Mouse (Mus musculus) spleen, adult 2 months (tissue): ENCODE results near the gene Tlr3. TPM values are rescaled to one million over a fixed set of nuclear protein-coding genes. Genes with fewer than 3 reads are reported as not detected.
A peak's percentile ranks its signal among the peaks of the same experiment; 100 is the strongest.

Experiments used
- DNase-seq, 2 experiments: peaks; one replicate each; pipeline versions ENCODE4 v3.0.0 to v3.0.0-alpha.2; 2012 to 2021; ENCODE audit warnings: low spot score in 2 of 2, low read depth in 1 of 2
- H3K27ac ChIP-seq: fragments of 200-500 bp; 2 replicates; pipeline ENCODE4 v1.5.1; 2012; ENCODE audit warnings: low read length, inconsistent platforms; ENCODE audit not compliant: insufficient read depth
- H3K27me3 ChIP-seq: fragments of 200-500 bp; 2 replicates; pipeline ENCODE4 v1.6.1; 2012; ENCODE audit warnings: mild to moderate bottlenecking, moderate library complexity, low read length, inconsistent platforms; ENCODE audit not compliant: control insufficient read depth, insufficient read depth
- H3K36me3 ChIP-seq: fragments of 200-500 bp; 2 replicates; pipeline ENCODE4 v1.6.1; 2012; ENCODE audit warnings: mild to moderate bottlenecking, low read length, inconsistent platforms; ENCODE audit not compliant: control insufficient read depth, insufficient read depth
- H3K4me1 ChIP-seq: fragments of 200-500 bp; 2 replicates; pipeline ENCODE4 v1.6.1; 2011; ENCODE audit warnings: inconsistent platforms; ENCODE audit not compliant: control insufficient read depth, insufficient read depth, insufficient read length
- H3K4me3 ChIP-seq: fragments of 200-500 bp; 2 replicates; pipeline ENCODE4 v1.5.1; 2011; ENCODE audit warnings: mild to moderate bottlenecking, inconsistent platforms; ENCODE audit not compliant: insufficient read depth, insufficient read length; ENCODE audit errors: extremely low read depth
- CTCF ChIP-seq: fragments of 200-500 bp; IDR thresholded peaks from 2 replicates; pipeline ENCODE4 v1.5.1; 2011; ENCODE audit warnings: mild to moderate bottlenecking, inconsistent platforms; ENCODE audit not compliant: insufficient read depth, insufficient read length, insufficient replicate concordance; ENCODE audit errors: extremely low read depth
- POLR2A ChIP-seq: fragments of 200-500 bp; IDR thresholded peaks from 2 replicates; pipeline ENCODE4 v1.6.1; 2011; ENCODE audit warnings: low read depth, low read length, inconsistent platforms
- WGBS: fragments of 180-500 bp; shearing (Covaris S2); methylation state at CpG from one replicate; pipeline ENCODE4 v1.1.7; 2018; 5-methylcytosine and 5-hydroxymethylcytosine counted together
- polyA plus RNA-seq: library from polyadenylated mRNA; depleted of rRNA; stranded (reverse); fragments of >200 nt; gene quantifications from 2 replicates; pipeline ENCODE4 v1.2.3, GENCODE M21; 2012

Tlr3 gene
- polyA plus RNA-seq, 1 experiment: 2.1 TPM

DNA sequence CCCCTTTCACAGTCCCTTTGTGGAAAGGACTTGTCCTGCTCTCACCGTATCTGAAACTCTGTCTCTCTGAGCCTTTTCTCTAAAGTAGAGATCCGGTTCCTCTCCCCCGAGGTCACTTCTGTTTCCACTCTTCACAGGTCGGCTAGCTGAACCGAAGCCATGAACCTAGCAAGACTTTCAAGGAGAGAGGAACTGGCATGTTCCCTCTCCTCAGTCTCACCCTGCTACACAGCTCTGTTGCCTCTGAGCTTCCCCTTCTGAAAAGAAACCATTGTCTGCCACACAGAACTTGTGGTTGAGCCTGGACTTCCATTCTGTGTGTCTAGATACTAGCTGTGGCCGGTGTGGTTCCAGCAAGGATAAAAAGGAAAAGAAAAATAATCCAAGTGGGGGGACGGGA, 4.1 kb upstream of the Tlr3 start:
- 7% methylated on average over 7 of the region's 7 CpGs for WGBS
- peak overlapping the region; percentile 47; the same call in 1 of the 2 replicates for H3K27ac ChIP-seq
- H3K4me3 ChIP-seq: no peak overlapping the region

DNA sequence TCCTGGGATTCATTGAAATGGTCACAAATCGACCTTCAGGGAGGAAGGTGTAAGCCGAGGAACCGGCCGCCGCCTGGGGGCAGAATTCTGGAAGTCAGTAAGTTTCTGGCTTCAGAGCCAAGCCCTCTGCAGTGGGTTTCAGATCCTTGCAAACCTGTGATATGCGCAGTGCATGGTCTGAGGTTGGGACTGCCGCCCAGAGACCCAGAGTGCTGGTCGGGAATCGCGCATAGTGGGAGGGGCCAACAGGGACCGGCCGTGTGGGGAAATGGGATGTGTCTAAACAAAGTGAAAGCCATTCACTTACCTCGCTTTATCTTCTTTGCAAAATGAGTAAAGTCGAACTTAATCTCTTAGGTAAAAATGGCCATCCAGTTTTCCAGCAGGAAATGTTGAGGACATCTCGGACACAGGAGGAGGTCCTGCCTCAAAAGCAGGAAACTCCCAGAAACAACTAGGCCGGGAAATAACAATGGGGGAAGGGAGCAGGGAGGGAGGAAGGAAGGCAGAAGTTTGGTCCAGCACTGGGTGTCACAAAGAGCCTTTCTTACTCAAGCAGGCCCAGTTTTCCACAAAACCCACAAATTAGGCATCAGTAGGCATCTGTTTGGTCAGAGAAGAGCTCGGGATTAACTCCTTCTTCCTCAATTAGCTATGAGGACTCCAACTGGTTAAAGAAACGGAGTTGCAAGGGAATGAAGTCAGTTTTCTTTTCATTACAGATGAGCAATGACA, 567 bp downstream of the Tlr3 start:
- H3K27me3 ChIP-seq: no peaks in the 10 kb centered on the region
- H3K4me1 ChIP-seq: peaks cover 2% of the 10 kb centered on the region
- peak overlapping the region; percentile 76 for H3K4me3 ChIP-seq
- 12% methylated on average over 18 of the region's 18 CpGs for WGBS
- H3K27ac ChIP-seq: peak overlapping the region; percentile 69
- TF ChIP-seq POLR2A (no peak), CTCF (no peak)
- no peaks in the 10 kb centered on the region for H3K36me3 ChIP-seq
- DNase-seq: peak; percentile 15 to 35

More for the DNA sequence above, 4.1 kb upstream of the Tlr3 start:
- no peak for TF ChIP-seq POLR2A
- no peak for TF ChIP-seq CTCF
- Histone ChIP-seq H3K36me3 (no peaks in the 10 kb centered on the region), H3K4me1 (no peaks in the 10 kb centered on the region; the same call in 1 of the 2 replicates), H3K27me3 (no peaks in the 10 kb centered on the region)
- peak in 1 of 2 experiments; percentile 40 for DNase-seq

DNA sequence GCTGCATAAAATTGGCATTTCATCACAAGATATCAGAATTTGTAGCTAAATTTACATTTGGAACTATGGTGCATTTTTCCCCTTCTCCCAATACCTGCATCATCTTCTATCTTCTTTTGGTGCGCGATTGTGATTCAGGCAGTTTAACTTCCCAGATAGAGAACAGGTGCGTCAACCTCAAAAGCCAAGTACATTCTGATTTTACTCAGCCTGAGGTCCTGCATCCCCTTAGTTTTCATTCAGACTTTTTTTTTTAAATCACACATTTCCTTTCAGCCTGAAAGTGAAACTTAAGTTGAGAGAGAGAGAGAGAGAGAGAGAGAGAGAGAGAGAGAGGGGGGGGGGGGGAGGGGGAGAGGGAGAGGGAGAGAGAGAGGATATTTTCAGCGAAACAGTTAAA, 1.2 kb downstream of the Tlr3 start:
- peak overlapping the region; percentile 76 for H3K4me3 ChIP-seq
- no peak for TF ChIP-seq CTCF
- no peak for TF ChIP-seq POLR2A
- no peaks in the 10 kb centered on the region for H3K27me3 ChIP-seq
- H3K36me3 ChIP-seq: no peaks in the 10 kb centered on the region
- peaks cover 2% of the 10 kb centered on the region for H3K4me1 ChIP-seq
- WGBS: 15% methylated on average over 4 of the region's 4 CpGs
- DNase-seq: no peak
- no peak overlapping the region for H3K27ac ChIP-seq

DNA sequence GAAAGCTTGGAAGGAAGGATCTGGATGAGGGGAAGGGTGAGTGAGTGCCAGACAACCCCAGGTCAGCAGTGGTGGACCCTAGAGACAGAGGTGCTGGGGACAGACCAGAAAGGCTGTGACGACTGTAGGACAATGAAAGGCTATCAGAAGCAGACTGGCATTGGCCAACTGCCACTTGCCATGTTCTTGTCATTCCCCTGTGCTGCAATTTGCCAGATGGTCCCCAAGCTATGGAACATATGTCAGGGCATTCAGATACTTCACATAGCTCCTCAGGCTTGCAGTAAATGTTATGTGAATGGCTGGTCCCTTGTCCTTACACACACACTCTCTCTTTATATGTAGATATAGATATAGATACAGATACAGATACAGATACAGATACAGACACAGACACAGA, 27.6 kb downstream of the Tlr3 start:
- 65% methylated on average over 1 of the region's 1 CpGs for WGBS
- Histone ChIP-seq H3K4me1 (no peaks in the 10 kb centered on the region), H3K27ac (no peak overlapping the region), H3K27me3 (peaks cover 2% of the 10 kb centered on the region), H3K4me3 (no peak overlapping the region), H3K36me3 (no peaks in the 10 kb centered on the region)
- TF ChIP-seq POLR2A: no peak
- no peak for TF ChIP-seq CTCF
- no peak for DNase-seq

DNA sequence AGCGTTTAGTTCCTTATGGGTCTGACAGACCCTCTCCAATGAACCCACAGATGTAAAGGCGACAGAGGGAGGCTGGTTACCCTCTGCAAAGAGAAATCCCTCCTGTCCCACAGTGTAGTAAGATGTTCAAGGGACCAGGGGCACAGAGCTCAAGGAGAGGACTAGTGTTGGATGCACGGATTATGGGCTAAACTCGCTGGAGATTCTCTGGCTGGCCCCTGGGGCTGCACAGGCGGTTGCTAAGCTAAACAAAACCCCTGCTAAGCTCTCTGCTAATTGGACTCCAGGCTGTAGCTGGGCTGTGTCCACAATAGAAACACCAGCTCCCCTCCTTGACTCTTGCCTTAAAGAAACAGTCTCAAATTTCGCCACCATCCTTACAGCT, 28.9 kb downstream of the Tlr3 start, which contains the start of gene Fam149a:
Fam149a (minus strand) TSS at position 329 of the 385 bp plus-strand sequence.
- H3K27me3 ChIP-seq: peaks cover 2% of the 10 kb centered on the region
- H3K4me1 ChIP-seq: no peaks in the 10 kb centered on the region
- 24% methylated on average over 6 of the region's 6 CpGs for WGBS
- H3K27ac ChIP-seq: no peak within 1 kb of the TSS
- no peak within 1 kb of the TSS for H3K4me3 ChIP-seq
- H3K36me3 ChIP-seq: no peaks in the 10 kb centered on the region
- TF ChIP-seq CTCF (no peak), POLR2A (no peak)
- DNase-seq: no peak

DNA sequence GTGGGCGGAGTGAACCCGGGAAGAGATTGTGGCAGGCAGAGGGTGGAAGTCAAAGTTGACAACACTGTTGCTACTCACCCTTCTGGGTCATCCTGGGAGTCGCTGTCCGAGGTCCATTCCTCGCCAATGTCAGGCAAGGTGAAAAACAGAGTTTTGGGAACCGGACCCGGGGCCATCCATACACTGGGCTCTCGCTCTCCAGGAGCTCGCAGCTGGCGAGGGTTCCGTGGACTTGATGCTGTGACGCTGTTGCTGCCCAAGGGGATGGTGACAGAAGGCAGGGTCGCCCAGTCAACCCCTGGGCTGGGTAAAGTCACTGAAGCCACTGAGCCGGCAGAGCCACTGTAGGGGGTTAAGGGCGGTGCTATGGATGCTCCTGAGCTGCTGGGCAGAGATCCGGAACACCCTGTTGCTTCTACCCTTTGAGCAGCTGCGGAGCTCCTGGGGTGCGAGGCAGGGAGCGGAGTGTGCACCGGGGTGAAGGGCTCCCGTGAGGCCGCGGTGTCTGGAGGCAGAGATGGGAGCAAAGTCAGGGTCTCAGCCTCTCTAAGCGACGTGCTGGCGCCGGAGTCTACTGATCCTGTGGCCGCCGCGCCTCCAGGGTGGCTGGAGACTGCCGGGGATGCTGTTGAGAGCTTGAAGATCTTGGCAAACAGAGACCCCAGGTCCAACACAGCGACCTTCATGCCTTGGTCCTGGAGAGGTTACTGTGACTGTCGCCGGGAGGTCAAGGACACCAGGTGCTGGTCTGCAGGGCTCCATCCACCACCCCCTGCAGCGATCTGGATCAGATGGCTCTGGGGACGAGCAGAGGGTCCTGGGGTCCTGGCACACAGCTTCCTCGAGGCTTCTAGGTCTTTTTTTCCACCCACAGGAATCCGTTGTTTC, 29.6 kb downstream of the Tlr3 start:
- TF ChIP-seq POLR2A: no peak
- no peak for TF ChIP-seq CTCF
- WGBS: 14% methylated on average over 38 of the region's 38 CpGs
- H3K4me3 ChIP-seq: no peak overlapping the region
- no peak overlapping the region for H3K27ac ChIP-seq
- H3K4me1 ChIP-seq: no peaks in the 10 kb centered on the region
- peaks cover 2% of the 10 kb centered on the region for H3K27me3 ChIP-seq
- no peaks in the 10 kb centered on the region for H3K36me3 ChIP-seq
- no peak for DNase-seq

DNA sequence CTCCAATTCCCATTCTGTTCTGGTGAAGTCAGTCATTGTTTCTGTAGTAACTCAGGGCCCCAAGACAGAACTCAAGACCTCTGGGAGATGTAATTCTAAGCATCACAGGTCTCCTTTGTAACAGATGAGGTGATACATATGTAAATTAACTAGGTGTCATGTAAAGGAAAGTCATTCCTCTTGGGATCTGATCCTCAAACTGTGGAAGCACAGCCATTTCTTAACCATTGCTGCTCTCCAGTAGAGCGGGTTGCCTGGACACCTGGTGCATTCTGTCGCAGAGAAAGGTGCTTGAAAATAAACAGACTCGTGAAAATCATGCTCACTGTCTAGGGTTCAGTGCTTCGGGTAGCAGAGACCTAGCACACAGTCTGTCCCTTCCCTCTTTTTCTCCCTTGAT, 30.3 kb downstream of the Tlr3 start:
- WGBS: 43% methylated on average over 4 of the region's 4 CpGs
- Histone ChIP-seq H3K36me3 (no peaks in the 10 kb centered on the region), H3K27ac (no peak overlapping the region), H3K4me3 (no peak overlapping the region), H3K27me3 (peaks cover 2% of the 10 kb centered on the region), H3K4me1 (no peaks in the 10 kb centered on the region)
- no peak for DNase-seq
- no peak for TF ChIP-seq CTCF
- no peak for TF ChIP-seq POLR2A
